ENCODE assay signal across 8 mouse cellular contexts in genomic region chr5:12562204-12562603, GRCm38 (mm10).
DNase-seq lines count a peak whose midpoint lies in the region; ATAC-seq and TF ChIP-seq lines count a peak whose summit lies in the region.

No protein-coding gene starts in this region.

- DNase-seq in 3134 (ENCODE audit: extremely low read depth, insufficient read length, low spot score) (peak; percentile 15), MEL-GATA-1-ER (ENCODE audit: extremely low read depth, low read depth) (peak; percentile 50)
- DNase-seq in cerebellum, adult 9-10 months, result peak; percentile 64
- peak; percentile 31 to 87 for DNase-seq in frontal cortex, adult 2 months (ENCODE audit: extremely low spot score in 1 of 2, low spot score in 1 of 2)
- DNase-seq in limb, embryonic 14.5 days (ENCODE audit: low spot score), result peak; percentile 86
- no peak for DNase-seq in B cell, adult 2 months

- no peak overlapping the region for H3K4me2 ChIP-seq in kidney, embryonic 14.5 days (replicated peaks; ENCODE audit: low read depth, low read length)
- no peak overlapping the region for H3K4me2 ChIP-seq in limb, embryonic 14.5 days (replicated peaks; ENCODE audit: low read depth, low read length, severe bottlenecking)
- no peak overlapping the region for H3K4me2 ChIP-seq in neural tube, embryonic 12.5 days (replicated peaks)

- no peaks in the 10 kb centered on the region for H3K36me3 ChIP-seq in kidney, embryonic 14.5 days (ENCODE audit: control insufficient read depth, insufficient read depth, low read length)
- peaks cover 5% of the 10 kb centered on the region for H3K36me3 ChIP-seq in limb, embryonic 14.5 days (ENCODE audit: control insufficient read depth, insufficient read depth, low read length)
- H3K36me3 ChIP-seq in neural tube, embryonic 12.5 days, result no peaks in the 10 kb centered on the region

- H3K4me1 ChIP-seq in kidney, embryonic 14.5 days (ENCODE audit: control insufficient read depth, insufficient read depth, low read length), result no peaks in the 10 kb centered on the region
- H3K4me1 ChIP-seq in limb, embryonic 14.5 days (ENCODE audit: control insufficient read depth, insufficient read depth, low read length), result no peaks in the 10 kb centered on the region
- H3K4me1 ChIP-seq in neural tube, embryonic 12.5 days, result no peaks in the 10 kb centered on the region

- H3K4me3 ChIP-seq in kidney, embryonic 14.5 days (ENCODE audit: low read length), result no peak overlapping the region
- no peak overlapping the region for H3K4me3 ChIP-seq in limb, embryonic 14.5 days (replicated peaks; ENCODE audit: low read length)
- H3K4me3 ChIP-seq in neural tube, embryonic 12.5 days, result no peak overlapping the region

- WGBS in kidney, embryonic 14.5 days, result 43% methylated on average over 5 of the region's 5 CpGs
- WGBS in limb, embryonic 14.5 days, result 26% methylated on average over 5 of the region's 5 CpGs
- 41% methylated on average over 5 of the region's 5 CpGs for WGBS in neural tube, embryonic 12.5 days

- peak; percentile 63; the same call in 1 of the 2 replicates for ATAC-seq in kidney, embryonic 14.5 days (ENCODE audit: low FRiP score, low TSS enrichment)
- no peak for ATAC-seq in limb, embryonic 14.5 days (ENCODE audit: low FRiP score, low read depth)
- peak; percentile 72 for ATAC-seq in neural tube, embryonic 12.5 days (ENCODE audit: low FRiP score, low read depth)

- H3K9ac ChIP-seq in kidney, embryonic 14.5 days (ENCODE audit: low read depth, low read length), result no peak overlapping the region
- H3K9ac ChIP-seq in limb, embryonic 14.5 days (ENCODE audit: low read depth, low read length, severe bottlenecking), result no peak overlapping the region
- no peak overlapping the region for H3K9ac ChIP-seq in neural tube, embryonic 12.5 days

- H3K9me3 ChIP-seq in kidney, embryonic 14.5 days (ENCODE audit: control insufficient read depth, low read length), result no peaks in the 10 kb centered on the region
- H3K9me3 ChIP-seq in limb, embryonic 14.5 days (ENCODE audit: control insufficient read depth, low read length), result no peaks in the 10 kb centered on the region
- H3K9me3 ChIP-seq in neural tube, embryonic 12.5 days, result no peaks in the 10 kb centered on the region

- no peak overlapping the region for H3K27ac ChIP-seq in kidney, embryonic 14.5 days (ENCODE audit: low read depth, low read length)
- H3K27ac ChIP-seq in limb, embryonic 14.5 days (replicated peaks; ENCODE audit: low read depth, low read length), result no peak overlapping the region
- H3K27ac ChIP-seq in neural tube, embryonic 12.5 days, result no peak overlapping the region

- TF ChIP-seq POLR2A in limb, embryonic 14.5 days (IDR thresholded peaks at IDR 0.05; ENCODE audit: borderline replicate concordance, extremely low read depth, insufficient read depth, insufficient read length), result no peak

- no peaks in the 10 kb centered on the region for H3K27me3 ChIP-seq in kidney, embryonic 14.5 days (ENCODE audit: control insufficient read depth, insufficient read depth, low read length)
- no peaks in the 10 kb centered on the region for H3K27me3 ChIP-seq in limb, embryonic 14.5 days (ENCODE audit: control insufficient read depth, insufficient read depth, low read length)
- no peaks in the 10 kb centered on the region for H3K27me3 ChIP-seq in neural tube, embryonic 12.5 days (replicated peaks)

Comparison
In these comparisons a context has a peak if more than half of its experiments do, and no peak if none do; other contexts are left out.
1. DNase-seq: peak in 3134 (single experiment), MEL-GATA-1-ER (single experiment), cerebellum, adult 9-10 months (single experiment), frontal cortex, adult 2 months (2 of 2) and limb, embryonic 14.5 days (single experiment); none in B cell, adult 2 months (0 of 2).